Mouse (Mus musculus) layer of hippocampus, postnatal 14 days (tissue): ENCODE results near the gene Tle3. TPM values are rescaled to one million over a fixed set of nuclear protein-coding genes. Genes with fewer than 3 reads are reported as not detected.

Experiments used
- DNase-seq, 2 experiments: peaks; one replicate each; pipeline ENCODE4 v3.0.0; 2021 to 2022; ENCODE audit warnings: low spot score in 2 of 2, mixed read lengths in 1 of 2
- total RNA-seq, 2 experiments: library from RNA; stranded (reverse); gene quantifications; 2 replicates each; pipeline ENCODE4 v1.2.3; 2021

The Tle3 gene
- total RNA-seq, 2 experiments from 2014 or later: 73.5 to 77.2 TPM

- no peak for DNase-seq
Measured at GRCm38 (mm10) chr9:61375802-61376561, 3.8 kb downstream of the Tle3 start.

GRCm38 (mm10) chr9:61376650-61377049, 4.5 kb downstream of the Tle3 start:
- DNase-seq: no peak

- no peak for DNase-seq
Measured at GRCm38 (mm10) chr9:61377706-61378479, 5.7 kb downstream of the Tle3 start.

- no peak for DNase-seq
Measured at GRCm38 (mm10) chr9:61378516-61378915, 6.3 kb downstream of the Tle3 start.

- no peak for DNase-seq
Measured at GRCm38 (mm10) chr9:61379016-61379634, 7.0 kb downstream of the Tle3 start.

GRCm38 (mm10) chr9:61380258-61381062, 8.3 kb downstream of the Tle3 start:
- no peak for DNase-seq

GRCm38 (mm10) chr9:61381063-61381408, 8.9 kb downstream of the Tle3 start:
- no peak for DNase-seq

- DNase-seq: no peak
Measured at GRCm38 (mm10) chr9:61381445-61381844, 9.3 kb downstream of the Tle3 start.

GRCm38 (mm10) chr9:61382595-61383186, 10.5 kb downstream of the Tle3 start:
- no peak for DNase-seq

GRCm38 (mm10) chr9:61384101-61384500, 11.9 kb downstream of the Tle3 start:
- DNase-seq: no peak

GRCm38 (mm10) chr9:61384646-61385443, 12.7 kb downstream of the Tle3 start:
- no peak for DNase-seq

- DNase-seq: no peak
Measured at GRCm38 (mm10) chr9:61385753-61386152, 13.6 kb downstream of the Tle3 start.

- no peak for DNase-seq
Measured at GRCm38 (mm10) chr9:61386314-61386713, 14.1 kb downstream of the Tle3 start.

- no peak for DNase-seq
Measured at GRCm38 (mm10) chr9:61387797-61388196, 15.6 kb downstream of the Tle3 start.

GRCm38 (mm10) chr9:61388214-61388613, 16.0 kb downstream of the Tle3 start:
- no peak for DNase-seq

- no peak for DNase-seq
Measured at GRCm38 (mm10) chr9:61388689-61389403, 16.7 kb downstream of the Tle3 start.

GRCm38 (mm10) chr9:61389404-61389701, 17.2 kb downstream of the Tle3 start:
- DNase-seq: no peak

GRCm38 (mm10) chr9:61391570-61392337, 19.6 kb downstream of the Tle3 start:
- DNase-seq: no peak

- DNase-seq: no peak
Measured at GRCm38 (mm10) chr9:61392338-61392620, 20.1 kb downstream of the Tle3 start.
